Mouse (Mus musculus) inflammation-experienced regulatory T-cells, adult 6 months (primary cell): ENCODE data around the gene Phgr1. TPM values are rescaled to one million over a fixed set of nuclear protein-coding genes. Genes with fewer than 3 reads are reported as not detected.

Experiments
- ATAC-seq: one replicate; pipeline ENCODE4 v1.8.0; 2017
- polyA plus RNA-seq, 3 experiments: library from polyadenylated mRNA; unstranded; fragments of 100-300 nt; shearing (Covaris generic); gene quantifications; one replicate each; pipeline ENCODE4 v1.2.1; 2017

Phgr1 gene
- polyA plus RNA-seq, 3 experiments from 2014 or later: not detected

DNA sequence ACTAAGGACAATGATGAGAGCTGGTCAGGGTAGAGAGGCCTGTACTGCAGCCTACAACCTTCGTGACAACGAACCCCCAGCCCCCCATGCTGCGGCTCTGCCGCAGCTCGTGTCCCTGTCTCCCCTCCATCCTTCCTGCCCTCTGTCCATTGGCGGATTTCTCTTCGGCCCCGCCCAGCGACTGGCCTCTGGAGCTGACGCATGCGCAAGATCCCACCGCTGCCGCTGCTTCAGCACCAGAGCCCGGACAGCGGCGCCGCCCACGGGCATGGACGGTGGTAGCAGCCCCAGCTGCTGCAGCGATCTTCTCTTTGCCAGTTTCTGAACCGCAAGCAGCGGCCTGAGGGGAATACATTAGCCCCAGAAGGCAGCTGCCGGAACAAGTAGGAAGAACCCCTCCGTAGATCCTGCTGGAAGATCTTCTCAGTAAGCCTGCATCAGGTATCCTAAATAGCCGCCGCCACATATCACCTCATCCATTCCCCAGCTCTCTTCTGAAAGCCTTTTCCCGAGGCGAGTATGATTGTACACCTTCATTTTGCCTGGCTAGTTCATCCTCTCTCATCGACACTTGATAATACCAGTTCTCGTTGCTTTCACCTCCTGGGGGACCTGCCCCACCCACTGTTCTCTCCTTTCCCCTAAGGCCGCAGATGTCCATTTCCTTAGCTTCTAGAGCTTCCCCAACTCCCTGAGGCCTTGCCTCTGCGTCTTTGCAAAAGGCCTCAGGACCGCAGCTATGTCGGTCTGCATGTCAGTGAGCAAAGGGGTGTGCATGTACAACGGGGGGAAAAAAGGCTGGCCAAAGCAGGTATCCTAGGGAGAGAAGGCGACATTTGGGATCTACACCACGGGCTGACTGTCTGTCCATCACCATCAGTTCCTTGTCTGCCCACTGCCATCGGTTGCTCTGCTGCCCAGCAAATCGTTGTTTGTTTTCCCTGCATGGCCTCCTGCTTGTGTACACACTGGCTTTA lies 7.2 kb downstream of the Phgr1 start, which contains the start of gene Disp2:
Gene Disp2 (plus strand): TSS at position 216 of the 977 bp plus-strand sequence.
- no peak for ATAC-seq

DNA sequence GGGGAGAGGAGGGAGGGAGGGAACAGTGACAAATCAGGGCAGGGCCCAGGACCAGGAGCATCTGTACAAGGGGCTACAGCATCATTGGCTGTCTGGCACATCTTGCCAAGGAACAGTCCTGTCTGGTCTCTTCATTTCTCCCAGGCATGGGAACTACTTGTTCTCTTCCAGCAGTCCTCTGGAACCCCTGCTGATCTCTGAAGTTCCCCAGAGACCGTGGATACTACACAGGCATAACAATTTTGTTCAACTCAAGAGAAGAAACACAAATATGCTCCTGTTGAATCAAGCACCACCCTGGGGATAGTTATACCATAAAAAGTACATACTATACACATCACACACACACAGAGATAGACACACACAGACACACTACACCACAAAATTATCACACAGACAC lies 8.5 kb downstream of the Phgr1 start:
- no peak for ATAC-seq

DNA sequence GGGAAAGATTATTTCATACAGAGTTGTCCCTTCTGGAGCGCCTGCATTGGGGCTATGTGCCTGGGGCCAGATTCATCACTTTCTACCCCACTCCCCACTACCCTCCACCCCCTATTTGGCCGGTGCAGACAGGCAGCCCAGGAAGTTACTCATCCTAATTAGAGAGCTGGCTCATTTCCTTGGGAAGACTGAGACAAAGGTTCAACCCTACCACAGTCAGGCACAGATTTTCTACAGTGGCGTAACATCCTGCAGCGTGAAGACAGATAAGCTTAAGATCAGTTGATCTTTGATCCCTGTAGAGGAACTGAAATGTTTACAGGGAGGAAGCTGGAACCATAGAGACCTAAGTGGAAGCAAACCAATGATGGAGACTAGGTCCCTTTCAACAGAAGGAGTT lies 9.7 kb downstream of the Phgr1 start:
- no peak for ATAC-seq

DNA sequence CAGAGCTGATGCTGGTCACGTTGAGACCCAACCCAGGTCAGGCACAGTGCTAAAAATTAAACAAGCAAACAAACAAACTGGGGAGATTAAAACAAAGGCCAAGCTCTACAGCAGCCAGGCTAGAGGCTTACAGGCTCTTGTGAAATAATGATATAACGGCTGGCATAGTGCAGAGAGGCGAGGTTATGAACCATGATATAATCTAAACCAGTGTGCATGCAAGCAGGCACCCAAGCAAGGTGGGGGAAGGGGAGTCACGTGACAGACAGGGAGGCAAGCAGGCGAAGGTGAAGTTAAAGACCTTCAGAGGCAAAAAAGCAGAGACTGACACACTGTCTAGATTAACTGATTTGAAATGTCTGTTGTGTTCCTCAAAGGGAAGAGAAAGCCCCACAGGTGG lies 10.5 kb downstream of the Phgr1 start:
- ATAC-seq: no peak

DNA sequence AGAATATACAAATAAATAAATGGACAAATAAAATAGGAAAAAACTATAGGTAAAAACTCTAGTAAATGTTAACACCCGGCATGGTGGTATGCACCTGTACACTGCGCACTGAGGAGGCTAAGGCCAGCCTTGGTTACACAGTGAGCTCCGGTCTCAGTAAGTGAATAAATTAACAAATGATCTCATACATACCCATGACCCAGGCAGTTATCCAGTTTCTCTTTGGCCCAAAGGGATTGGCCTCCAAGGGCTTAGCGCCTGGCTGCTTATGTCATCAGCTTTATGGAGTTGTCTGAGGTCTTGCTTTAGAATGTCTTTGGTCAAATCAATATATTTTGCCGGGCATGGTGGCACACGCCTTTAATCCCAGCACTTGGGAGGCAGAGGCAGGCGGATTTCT lies 11.1 kb downstream of the Phgr1 start:
- ATAC-seq: no peak

DNA sequence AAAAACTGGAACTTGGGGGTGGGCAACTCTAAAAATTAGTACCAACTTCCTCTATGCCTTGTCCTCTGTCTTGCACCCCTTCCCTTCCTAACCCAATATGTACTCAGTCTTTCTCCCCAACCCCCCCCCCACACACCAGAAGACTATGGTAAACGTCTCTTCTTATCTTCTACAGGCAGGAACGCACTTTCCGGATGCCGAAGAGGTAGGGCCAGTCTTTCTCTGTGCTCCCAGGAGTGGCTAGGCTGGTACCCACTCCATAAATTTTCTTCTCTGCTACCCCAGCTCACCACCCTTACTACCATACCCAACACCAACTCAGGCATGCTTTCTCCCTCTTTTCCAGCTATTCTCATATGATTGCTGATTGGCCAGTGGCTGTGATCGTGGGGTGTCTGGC lies 14.0 kb downstream of the Phgr1 start:
- ATAC-seq: no peak

DNA sequence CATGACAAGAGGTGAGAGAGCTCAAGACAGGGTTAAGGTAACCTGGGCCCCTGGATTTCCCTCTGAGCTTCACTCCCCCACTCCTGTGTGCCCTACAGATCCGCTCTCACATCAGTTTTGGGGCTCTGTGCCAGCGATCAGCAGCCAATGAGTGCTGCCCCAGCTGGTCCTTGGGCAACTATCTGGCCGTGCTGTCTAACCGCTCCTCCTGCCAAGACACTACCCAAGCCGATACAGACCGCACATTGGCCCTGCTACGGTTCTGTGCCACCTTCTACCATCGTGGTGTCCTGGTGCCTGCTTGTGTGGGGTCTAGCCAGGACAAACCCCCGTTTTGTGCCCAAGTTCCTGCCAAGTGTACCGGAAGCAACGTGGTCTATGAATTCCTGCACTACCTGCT lies 16.9 kb downstream of the Phgr1 start:
- no peak for ATAC-seq

DNA sequence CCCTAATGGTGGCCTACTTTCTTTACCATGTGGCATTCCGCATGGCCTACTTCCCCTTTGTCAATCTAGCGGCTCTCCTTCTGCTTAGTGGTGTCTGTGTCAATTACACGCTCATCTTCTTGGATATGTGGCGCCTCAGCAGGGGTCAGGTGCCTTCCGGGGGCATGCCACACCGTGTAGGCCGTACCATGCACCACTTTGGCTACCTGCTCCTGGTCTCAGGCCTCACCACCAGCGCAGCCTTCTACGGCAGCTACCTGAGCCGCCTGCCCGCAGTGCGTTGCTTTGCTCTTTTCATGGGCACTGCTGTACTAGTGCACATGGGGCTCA lies 17.6 kb downstream of the Phgr1 start:
- ATAC-seq: no peak

DNA sequence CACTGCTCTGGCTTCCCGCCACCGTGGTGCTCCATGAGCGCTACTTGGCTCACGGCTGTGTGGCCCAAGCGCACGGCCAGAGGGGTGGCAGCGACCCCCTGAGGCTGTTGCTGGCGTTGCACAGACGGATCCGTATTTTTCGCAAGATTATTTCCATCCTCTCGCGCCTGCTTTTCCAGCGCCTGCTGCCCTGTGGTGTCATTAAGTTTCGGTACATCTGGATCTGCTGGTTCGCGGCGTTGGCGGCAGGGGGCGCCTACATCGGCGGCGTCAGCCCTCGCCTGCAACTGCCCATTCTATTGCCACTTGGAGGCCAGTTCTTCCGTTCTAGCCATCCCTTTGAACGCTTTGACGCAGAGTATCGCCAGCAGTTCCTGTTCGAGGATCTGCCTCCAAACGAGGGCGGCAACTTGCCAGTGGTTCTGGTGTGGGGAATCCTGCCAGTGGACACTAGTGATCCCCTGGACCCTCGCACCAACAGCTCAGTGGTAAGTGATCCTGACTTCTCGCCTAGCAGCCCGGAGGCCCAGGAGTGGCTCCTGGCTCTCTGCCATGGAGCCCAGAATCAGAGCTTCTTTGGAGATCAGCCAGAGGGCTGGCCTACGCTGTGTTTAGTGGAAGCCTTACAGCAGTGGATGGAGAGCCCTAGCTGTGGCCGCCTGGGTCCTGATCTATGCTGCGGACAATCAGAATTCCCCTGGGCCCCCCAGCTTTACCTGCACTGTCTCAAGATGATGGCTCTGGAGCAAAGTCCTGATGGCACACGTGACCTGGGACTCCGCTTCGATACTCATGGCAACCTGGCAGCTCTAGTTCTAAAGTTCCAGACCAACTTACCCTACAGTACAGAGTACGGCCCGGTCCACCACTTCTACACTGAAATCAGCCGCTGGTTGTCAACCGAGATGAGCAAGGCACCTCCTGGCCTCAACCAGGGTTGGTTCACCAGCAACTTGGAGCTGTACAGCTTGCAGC lies 18.3 kb downstream of the Phgr1 start:
- no peak for ATAC-seq

DNA sequence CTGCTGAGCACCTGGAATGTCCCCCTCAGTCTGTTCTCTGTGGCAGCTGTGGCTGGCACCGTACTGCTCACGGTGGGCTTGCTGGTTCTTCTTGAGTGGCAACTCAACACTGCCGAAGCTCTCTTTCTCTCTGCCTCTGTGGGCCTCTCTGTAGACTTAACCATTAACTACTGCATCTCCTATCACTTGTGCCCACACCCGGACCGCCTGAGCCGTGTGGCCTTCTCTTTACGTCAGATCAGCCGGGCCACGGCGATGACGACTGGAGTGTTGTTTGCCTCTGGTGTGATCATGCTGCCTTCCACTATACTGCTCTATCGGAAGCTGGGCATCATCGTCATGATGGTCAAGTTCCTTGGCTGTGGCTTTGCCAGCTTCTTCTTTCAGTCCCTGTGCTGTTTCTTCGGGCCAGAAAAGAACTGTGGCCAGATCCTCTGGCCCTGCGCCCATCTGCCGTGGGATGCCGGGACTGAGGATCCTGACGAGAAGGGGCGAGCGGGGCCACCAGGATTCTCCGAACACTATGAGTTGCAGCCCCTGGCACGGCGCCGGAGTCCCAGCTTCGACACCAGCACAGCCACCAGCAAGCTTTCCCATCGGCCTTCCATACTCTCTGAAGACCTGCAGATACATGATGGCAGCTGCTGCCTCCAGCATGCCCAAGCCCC lies 19.2 kb downstream of the Phgr1 start:
- no peak for ATAC-seq

DNA sequence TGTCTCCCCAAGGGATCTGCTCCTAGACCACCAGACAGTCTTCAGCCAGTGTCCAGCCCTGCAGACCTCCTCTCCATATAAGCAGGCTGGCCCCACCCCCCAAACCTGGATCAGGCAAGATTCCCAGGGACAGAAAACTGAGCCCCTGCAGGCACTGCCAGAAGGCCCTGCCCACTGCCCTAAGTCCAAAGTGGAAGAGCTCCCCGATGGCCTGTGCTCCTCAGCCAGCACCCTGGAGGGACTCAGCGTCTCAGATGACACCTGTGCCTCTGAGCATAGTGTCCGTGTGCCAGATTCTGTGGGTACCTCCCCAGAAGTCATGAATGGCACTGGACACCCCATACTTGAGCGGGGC lies 19.7 kb downstream of the Phgr1 start:
- no peak for ATAC-seq

DNA sequence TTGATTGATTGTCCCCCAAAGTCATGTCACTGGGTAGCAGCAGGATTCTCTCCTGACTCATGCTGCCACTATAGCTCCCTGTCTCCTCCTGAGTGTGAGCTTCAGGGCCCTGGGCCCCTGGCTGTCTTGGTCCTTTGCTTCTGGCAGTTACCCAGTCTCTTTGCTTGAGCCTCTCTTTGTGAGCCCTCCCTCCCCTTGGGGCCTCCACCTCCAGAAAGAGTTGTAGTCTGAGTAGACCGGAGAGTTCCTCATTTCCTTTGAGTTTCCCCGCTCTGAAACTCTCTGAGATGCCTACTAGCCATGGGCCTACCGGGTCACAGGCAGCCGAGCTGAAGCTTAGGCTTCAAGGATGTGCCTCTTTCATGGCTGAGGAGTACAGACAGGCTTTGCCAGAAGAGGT lies 21.1 kb downstream of the Phgr1 start:
- ATAC-seq: no peak

DNA sequence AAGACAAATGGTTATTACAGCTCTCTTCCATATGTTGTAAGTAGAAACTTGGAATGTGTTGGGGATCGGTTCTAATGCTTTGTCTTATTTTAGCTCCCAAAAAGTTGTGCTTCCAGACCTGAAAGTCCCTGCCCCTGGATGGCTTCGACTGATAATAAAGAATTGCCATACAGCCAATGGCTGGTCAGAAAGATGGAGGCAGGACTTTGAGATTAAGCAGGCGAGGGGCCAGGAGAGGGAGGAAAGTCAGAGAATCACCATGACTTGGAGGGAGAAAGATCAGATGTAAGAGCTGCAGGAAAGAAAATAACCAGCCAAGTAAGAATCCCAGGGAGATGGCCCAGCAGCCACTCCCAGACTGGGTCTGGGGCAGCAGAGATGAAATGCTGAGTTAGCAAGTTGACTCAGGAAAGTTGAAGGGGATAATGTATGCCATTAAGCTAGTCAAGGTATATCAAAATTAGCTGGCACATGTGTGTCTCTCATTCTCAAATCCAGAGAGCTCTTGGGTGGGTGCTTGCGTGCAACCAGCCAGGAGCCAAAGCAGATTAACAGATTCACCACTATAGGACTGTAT lies 30.1 kb downstream of the Phgr1 start:
- no peak for ATAC-seq

DNA sequence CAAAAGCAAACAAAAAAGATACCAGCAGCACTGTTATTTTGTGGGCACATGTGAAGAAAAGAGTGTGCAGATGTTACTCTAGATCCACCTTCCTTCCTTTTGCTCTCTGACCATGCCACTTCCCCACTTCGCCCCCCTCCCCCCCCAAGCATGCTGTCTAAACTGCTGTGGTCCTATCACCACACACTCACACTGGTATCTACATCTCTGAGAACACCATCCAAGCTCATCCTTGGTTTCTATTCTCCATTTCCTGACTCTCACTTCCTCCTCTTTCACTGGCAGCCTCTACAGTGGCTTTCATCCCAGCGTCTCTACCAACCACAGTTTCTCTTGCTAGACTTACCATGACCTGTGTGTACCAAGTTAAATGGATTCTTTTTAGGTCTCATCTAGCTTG lies 31.9 kb downstream of the Phgr1 start:
- ATAC-seq: no peak

DNA sequence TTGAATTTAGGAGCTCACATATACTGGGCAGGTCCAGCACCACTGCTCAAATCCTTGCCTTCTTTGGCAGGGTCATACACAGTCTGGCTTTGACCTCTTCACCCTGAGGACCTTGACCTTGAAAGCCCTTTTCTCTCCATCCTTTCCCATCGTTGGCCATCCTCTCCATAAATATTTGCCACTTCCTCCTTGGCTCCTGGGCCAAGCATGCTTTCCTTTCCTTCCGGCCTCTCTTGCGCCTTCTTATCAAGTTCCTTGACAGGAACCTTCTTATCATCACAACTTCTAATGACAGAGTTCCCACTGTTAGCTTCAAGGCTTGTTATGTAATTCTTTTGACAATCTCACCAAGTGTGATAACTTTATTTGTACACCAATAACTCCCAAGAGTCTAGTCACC lies 32.6 kb downstream of the Phgr1 start:
- no peak for ATAC-seq

DNA sequence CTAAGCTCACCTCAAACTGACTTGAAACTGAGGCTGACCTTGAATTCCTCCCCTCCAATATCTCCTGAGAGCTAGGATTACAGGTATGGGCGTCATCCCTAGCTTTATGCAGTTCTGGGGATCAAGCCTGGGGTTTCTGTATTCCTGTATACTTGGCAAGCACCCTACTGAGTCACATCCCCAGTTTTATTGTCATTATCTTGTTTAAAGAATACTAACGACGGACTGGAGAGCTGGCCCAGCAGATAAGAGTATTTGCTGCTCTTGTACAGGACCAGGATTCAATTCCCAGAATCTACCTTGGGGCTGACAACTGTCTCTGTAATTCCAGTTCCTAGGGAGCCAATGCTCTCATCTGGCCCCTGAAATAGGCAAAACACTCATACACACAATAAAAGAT lies 33.2 kb downstream of the Phgr1 start:
- no peak for ATAC-seq

DNA sequence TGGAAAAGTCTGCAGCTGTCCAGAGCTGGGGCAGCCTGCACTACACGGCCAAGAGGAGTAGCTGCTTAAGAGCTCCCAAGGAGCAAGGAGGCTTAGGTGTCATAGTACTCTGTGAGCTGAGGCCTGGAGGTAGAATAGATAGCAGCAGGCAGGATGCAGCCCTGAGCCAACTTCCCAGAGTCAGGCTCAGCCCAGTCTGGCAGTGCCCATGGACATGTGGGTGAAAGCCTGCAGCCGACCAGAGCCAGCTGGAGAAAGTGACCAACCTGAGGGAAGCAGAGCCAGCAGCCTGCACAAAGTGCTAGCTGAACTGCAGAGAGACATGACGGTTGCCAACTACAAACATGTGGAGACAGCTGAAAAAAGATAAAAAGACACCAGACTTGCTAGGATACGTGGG lies 34.3 kb downstream of the Phgr1 start:
- no peak for ATAC-seq

DNA sequence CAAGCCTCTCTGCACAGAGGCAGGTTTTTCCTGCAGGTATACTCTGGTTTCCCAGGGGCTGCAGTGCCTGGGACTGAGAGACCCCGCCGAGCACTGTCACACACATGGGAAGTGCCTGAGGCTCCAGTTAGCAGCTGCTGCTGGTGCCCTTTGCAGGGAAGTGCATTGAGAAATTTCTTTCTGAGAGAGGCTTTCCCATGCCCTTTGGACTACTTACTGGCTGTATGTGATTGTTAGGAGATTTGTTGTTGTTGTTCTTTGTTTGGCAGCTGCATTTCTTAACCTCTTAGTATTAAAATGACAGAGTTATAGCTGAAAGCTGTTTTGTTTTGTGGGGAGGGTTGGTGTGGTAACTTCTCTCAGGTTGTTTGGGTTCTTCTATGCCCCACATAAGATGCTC lies 38.3 kb downstream of the Phgr1 start:
- ATAC-seq: no peak

DNA sequence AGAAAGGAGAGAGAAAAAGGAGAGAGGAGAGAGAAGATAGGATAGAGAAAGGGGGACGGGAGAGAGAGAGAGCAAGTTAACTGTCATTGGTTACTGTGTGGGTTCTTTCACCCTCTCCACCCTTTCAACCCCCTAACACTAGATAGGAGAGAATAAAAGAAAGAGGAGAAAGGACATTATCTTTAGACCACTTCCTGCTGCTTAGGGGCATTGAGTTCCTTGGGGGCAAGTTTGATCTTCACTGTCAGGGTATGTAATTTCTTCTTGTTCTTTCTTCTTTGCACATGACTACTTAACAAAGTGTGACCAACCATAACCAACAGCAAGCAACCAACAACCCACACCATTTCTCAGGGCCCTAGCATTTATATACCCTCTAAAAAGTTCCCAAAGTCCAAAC lies 40.2 kb downstream of the Phgr1 start:
- ATAC-seq: no peak

DNA sequence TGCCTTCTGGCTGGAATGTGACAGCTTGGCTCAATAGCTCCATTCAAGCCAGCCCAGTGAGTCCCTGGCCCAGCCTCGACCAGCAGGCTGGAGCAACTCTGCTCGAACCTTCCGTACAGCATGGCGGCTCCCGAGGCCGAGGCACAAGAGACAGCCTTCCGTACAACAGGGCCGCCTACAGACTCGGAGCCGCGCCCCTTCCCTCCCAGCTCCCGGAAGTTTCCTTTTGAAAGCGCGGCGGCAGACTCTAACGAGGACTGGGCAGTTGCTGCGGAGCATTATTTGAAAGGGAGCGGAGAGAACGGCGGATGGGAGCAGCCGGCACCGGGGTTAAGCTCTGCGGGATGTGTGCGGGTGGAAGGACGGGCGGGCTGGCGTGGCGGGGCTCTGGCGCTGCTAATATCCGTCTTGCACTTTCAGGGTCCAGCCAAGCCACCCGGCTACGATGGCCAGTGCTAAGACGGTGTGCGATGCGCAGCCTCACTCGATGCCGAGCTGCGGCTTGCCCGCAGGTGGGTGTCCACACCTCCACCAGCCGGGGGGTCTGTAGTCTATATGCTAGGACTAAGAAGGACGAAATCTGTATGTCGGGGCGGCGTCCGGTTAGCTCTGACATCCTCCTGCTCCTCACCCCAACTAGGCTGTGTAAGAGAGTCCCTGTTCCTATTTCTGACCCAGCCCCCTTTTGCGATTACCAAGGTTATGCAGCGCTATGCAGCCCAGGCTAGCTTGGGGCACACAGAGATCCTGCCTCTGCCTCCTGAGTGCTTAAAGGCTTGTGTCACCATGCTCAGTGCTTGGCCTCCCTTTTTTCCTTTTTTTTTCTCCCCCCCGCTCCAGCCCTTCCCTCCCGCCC lies 41.6 kb downstream of the Phgr1 start, which contains the start of gene Knstrn:
Gene Knstrn (plus strand): TSS at position 23 of the 856 bp plus-strand sequence.
- peak; percentile 100 for ATAC-seq

DNA sequence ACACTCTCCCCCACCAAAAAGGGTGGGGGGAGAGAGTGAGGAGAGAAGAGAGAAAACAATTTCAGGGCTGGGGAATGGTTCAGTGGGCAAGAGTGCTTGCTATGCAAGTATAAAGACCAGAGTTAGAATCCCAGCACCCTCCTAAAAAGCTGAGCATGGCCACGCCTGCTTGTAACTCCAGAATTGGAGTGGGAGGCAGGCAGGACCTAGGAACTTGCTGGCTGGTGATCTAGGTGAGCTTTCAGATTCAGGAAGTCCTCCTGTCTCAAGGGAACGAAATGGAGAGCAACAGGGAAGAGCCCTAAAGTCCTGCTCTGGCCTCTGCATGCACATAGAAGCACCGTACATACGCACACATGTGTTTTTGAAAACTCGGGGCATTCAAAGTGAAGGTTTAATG lies 50.2 kb downstream of the Phgr1 start:
- ATAC-seq: no peak

DNA sequence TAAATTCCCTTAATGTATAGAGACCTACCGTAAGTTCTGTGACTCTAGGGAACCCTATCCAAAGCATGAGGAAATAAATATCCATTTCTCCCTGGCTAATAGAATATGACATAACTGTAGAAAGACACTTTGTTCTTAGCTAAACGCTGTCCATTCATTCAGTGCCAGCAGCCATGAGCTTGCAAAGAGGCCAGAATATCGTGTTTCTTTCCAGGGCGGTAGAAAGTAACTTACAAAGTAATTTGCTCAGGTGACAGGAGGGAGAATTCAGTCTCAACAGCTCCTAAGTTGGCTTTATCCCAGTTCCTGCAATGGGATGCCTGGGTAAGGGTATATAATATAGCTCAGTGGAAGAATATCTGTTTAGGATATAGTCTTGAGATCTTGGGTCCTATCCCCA lies 51.8 kb downstream of the Phgr1 start:
- ATAC-seq: no peak
